Mouse (Mus musculus) heart, adult 8-10 months (tissue): ENCODE measurements around the gene Srpx2. TPM values are rescaled to one million over a fixed set of nuclear protein-coding genes. Genes with fewer than 3 reads are reported as not detected.

ENCODE experiments used
- DNase-seq: peaks from one replicate; pipeline ENCODE4 v3.0.0; 2022; ENCODE audit warnings: low spot score
- total RNA-seq, 4 experiments: library from RNA; stranded (reverse); gene quantifications; 2 replicates each; pipeline ENCODE4 v1.2.4; 2022

Gene Srpx2
- 1 to 10 TPM; 2.2 to 5.2 (median 3.0) TPM for total RNA-seq

DNA sequence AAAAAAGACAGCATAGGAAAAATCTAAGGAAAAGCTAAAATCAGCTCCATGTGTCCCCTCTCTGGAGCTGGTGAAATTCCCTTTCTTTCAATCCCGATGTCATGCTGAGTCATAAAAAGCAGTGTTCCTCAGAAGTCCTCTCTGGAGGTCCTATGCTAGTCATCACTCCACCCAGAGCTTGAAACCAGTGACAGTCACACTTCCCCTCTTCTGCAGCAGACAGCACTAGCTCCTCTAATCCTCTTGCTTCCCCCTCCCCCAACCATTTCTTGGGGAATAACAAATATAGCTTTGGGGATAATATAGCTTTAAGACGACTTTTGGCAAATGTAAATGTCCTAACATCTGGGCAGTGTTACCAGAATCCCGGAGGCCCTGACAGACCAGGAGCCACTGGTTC lies at the start of gene Srpx2:
Srpx2 (plus strand) TSS at position 166 of the 400 bp plus-strand sequence.
- peak; percentile 18 for DNase-seq

DNA sequence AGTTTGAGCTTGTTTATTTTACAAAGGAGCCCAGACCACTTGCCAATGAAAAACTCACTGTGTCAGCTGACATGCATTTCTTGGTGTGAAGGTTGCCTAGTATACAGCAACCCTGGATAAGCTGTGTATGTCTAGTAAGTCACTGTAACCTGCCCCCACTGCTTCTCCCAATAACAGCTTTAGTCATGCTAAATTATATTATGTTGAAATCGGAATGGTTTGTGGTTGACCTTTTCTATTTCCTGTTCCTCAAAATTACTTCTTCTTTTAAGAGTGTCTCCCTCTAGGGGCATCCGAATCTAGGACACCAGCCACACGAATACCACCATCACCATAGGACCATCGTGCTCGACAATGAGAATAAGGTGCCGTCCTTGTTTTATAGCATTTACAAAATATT lies 38.5 kb upstream of the Srpx2 start:
- no peak for DNase-seq

DNA sequence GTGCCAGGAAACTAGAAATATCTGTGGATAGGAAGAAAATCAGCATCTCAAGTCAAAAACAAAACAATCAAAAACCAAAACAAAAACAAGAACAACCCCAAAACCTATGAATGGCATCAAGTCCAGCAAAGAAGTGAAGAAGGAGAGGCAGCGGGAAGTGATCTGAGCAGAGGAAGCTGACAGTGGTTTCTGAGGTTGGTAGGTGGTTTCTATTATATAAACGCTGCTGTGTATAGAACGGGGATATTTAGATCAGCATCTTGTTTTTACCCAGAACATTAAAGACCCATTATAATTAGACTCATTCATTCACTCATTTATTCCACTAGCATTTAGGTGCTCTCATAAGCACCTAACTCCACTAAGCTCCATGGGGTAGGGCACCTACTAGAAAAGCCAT lies 20.9 kb upstream of the Srpx2 start:
- no peak for DNase-seq

GRCm38 (mm10) chrX:133888111-133888510 lies 20.1 kb upstream of the Srpx2 start:
- DNase-seq: no peak

GRCm38 (mm10) chrX:133898014-133898542 lies 10.1 kb upstream of the Srpx2 start, which contains the start of gene Tspan6:
Tspan6 (minus strand) TSS chrX:133898429.
- DNase-seq: peak; percentile 79

DNA sequence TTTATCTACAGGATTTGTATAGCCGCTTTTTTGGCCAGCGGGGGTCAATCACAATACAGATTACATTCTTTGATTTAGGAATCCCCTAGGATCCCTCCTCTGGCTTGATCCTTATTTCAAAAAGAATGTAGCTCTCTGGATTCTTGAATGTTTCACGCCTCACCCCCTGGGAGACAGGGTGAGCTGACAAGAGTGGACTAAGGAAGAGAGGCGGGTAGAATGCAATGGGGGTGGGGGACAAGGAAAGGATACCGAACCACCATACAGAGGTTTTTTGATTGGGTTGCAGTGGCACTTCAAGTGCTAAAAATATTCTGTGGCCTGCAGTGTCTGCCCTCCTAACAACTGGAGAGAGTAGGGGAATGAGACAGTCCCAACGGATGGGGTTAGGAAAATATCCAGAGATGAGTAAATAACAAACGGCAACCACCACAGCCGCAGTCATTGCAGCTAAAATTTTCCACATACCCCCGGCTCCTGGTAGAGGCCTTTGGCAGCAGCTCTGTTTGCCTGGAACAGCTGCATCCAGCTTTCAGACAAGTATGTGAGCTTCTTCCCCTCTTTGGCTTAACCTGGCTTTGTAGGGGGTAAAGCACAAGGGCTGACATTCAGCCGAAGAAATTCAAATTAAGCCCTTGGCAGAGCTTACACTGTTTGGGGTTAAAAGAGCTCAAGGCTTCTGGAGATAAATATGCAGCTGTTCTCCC lies 3.3 kb downstream of the Srpx2 start:
- DNase-seq: peak; percentile 20

- no peak for DNase-seq
Observed at GRCm38 (mm10) chrX:133913006-133913405, 4.8 kb downstream of the Srpx2 start.

- peak; percentile 55 for DNase-seq
Observed at GRCm38 (mm10) chrX:133914219-133914618, 6.0 kb downstream of the Srpx2 start.

GRCm38 (mm10) chrX:133921187-133921586 lies 13.0 kb downstream of the Srpx2 start:
- DNase-seq: no peak

DNA sequence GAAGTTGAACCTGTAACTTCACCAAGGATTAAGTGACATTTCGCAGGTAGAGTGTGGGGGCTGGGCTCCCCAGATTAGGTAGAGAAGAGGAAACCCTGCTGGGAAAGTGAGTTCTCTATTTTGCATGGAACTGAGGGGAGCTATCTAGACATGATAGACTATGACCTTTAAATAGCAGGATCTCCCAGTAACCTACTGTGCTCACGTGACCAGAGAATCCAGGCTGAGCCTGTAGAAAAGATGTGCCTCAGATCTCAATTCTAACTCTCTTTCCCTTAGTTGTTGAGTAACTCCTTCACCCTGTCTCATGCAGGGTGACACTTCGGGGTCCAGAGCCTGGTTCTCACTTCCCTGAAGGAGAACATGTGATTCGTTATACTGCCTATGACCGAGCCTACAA lies 18.5 kb downstream of the Srpx2 start:
- DNase-seq: no peak

GRCm38 (mm10) chrX:133931302-133932013 lies 23.2 kb downstream of the Srpx2 start:
- DNase-seq: peak; percentile 26

- no peak for DNase-seq
Observed at GRCm38 (mm10) chrX:133936605-133937225, 28.5 kb downstream of the Srpx2 start.

DNA sequence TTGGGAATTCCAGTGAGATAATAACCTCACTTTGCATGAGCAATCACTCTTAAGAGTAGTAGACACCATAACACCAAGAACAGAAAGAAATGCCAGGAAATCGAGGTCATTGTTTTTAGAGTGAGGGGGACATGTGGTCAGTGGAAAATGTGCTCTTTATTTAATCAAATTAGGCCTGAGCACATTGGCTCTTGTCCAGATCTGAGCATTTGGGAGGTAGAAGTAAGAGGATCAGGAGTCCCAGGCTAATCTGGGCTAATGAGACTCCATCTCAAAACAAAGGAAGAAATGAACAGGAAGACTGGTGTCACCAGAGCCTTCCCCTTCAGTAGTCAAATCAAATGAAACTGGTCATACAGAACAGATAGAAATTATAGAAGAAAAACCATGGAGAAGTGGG lies 31.3 kb downstream of the Srpx2 start:
- no peak for DNase-seq

DNA sequence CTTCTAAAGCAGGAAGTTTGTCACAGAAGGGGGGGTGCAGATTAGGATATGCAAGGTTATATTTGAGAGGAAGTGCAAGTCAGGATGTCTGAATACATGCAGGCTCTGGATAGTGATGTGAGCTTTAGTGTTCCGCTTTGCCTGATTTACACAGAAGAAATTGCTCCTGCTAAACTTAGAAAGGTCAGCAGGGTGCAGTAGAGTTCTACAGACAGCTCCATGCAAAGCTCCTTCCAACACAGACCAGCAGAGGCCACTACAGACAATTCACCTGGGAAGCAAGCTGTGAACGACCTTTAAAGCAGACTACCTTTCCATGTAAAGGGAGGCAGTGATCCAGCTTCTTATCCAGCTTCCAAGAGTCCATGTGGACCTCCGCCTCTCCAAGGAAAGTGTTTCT lies 39.2 kb downstream of the Srpx2 start:
- DNase-seq: peak; percentile 54

DNA sequence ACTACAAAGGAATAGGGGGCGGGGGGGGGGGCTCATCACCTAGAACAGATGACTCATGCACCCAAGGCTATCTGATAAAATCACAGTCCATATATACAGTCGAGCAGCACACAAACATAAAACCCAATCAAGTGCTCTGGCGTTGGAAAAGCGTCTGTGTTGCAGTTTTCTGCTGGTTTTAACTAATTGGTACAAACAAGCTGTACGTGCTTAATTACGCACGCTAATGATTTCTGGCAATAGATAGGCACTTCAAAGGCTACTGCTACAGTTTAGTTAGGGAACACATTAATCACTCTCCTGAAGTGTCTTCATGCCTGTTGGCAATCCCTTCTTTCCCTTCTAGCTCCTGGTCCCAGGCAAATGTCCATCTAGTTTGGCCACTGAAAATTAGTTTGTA lies 46.4 kb downstream of the Srpx2 start:
- DNase-seq: no peak

GRCm38 (mm10) chrX:133960617-133961016 lies 52.4 kb downstream of the Srpx2 start:
- no peak for DNase-seq

GRCm38 (mm10) chrX:133964615-133965014 lies 56.4 kb downstream of the Srpx2 start:
- no peak for DNase-seq

- peak; percentile 17 for DNase-seq
Observed at GRCm38 (mm10) chrX:133981231-133982002, 73.2 kb downstream of the Srpx2 start, which contains the start of gene Sytl4. Sytl4 (minus strand) TSS chrX:133981812.
